Mouse (Mus musculus): ENCODE measurements around the gene Fam122a. TPM values are rescaled to one million over a fixed set of nuclear protein-coding genes. Genes with fewer than 3 reads are reported as not detected.

The Fam122a gene
- 20.3 and 23.6 TPM in 2 replicates for polyA plus RNA-seq (2012; rRNA removed)

- Histone ChIP-seq H3K4me3 (ENCODE audit: extremely low read depth, insufficient read depth, insufficient read length) (peak within 1 kb of the TSS; percentile 85), H3K36me3 (ENCODE audit: control insufficient read depth, insufficient read depth, low read length) (no peaks in the 10 kb centered on the region), H3K4me1 (ENCODE audit: control insufficient read depth, insufficient read depth, insufficient read length) (peaks cover 2% of the 10 kb centered on the region; the same call in 1 of the 2 replicates), H3K27me3 (ENCODE audit: control insufficient read depth, insufficient read depth, low read length) (no peaks in the 10 kb centered on the region), H3K27ac (ENCODE audit: insufficient read depth, low read length) (peak within 1 kb of the TSS; percentile 88)
- under 1% methylated on average over 92 of the region's 92 CpGs for WGBS
- 0 out of 2 replicates have a peak, but pooled peaks have one; percentile 5 for TF ChIP-seq CTCF (IDR thresholded peaks at IDR 0.05; ENCODE audit: extremely low read depth, insufficient read depth, insufficient read length, insufficient replicate concordance)
- TF ChIP-seq POLR2A (IDR thresholded peaks at IDR 0.05; ENCODE audit: low read depth, low read length): peak; percentile 77; the same call in 1 of the 2 replicates
- peak; percentile 83 to 84 for DNase-seq (ENCODE audit: low read depth in 1 of 2, low spot score in 2 of 2)
Measured at GRCm38 (mm10) chr19:24476929-24477882, at the start of gene Fam122a. Fam122a (minus strand) TSS chr19:24477356.

- 92% methylated on average over 15 of the region's 15 CpGs for WGBS
- H3K4me3 ChIP-seq (ENCODE audit: extremely low read depth, insufficient read depth, insufficient read length): no peak overlapping the region
- H3K27ac ChIP-seq (ENCODE audit: insufficient read depth, low read length): no peak overlapping the region
- no peak for DNase-seq (ENCODE audit: low read depth in 1 of 2, low spot score in 2 of 2)
- H3K27me3 ChIP-seq (ENCODE audit: control insufficient read depth, insufficient read depth, low read length): no peaks in the 10 kb centered on the region
- H3K36me3 ChIP-seq (ENCODE audit: control insufficient read depth, insufficient read depth, low read length): no peaks in the 10 kb centered on the region
- no peak for TF ChIP-seq CTCF (IDR thresholded peaks at IDR 0.05; ENCODE audit: extremely low read depth, insufficient read depth, insufficient read length, insufficient replicate concordance)
- TF ChIP-seq POLR2A (IDR thresholded peaks at IDR 0.05; ENCODE audit: low read depth, low read length): no peak
- H3K4me1 ChIP-seq (ENCODE audit: control insufficient read depth, insufficient read depth, insufficient read length): peaks cover 7% of the 10 kb centered on the region; the same call in 1 of the 2 replicates
Measured at GRCm38 (mm10) chr19:24523476-24524313, 46.5 kb upstream of the Fam122a start.

GRCm38 (mm10) chr19:24521997-24522396 lies 44.8 kb upstream of the Fam122a start:
- 82% methylated on average over 7 of the region's 7 CpGs for WGBS
- no peak overlapping the region for H3K4me3 ChIP-seq (ENCODE audit: extremely low read depth, insufficient read depth, insufficient read length)
- no peaks in the 10 kb centered on the region; the same call in 1 of the 2 replicates for H3K4me1 ChIP-seq (ENCODE audit: control insufficient read depth, insufficient read depth, insufficient read length)
- TF ChIP-seq POLR2A (IDR thresholded peaks at IDR 0.05; ENCODE audit: low read depth, low read length): no peak
- no peak for TF ChIP-seq CTCF (IDR thresholded peaks at IDR 0.05; ENCODE audit: extremely low read depth, insufficient read depth, insufficient read length, insufficient replicate concordance)
- H3K27ac ChIP-seq (ENCODE audit: insufficient read depth, low read length): no peak overlapping the region
- H3K36me3 ChIP-seq (ENCODE audit: control insufficient read depth, insufficient read depth, low read length): no peaks in the 10 kb centered on the region
- no peak for DNase-seq (ENCODE audit: low read depth in 1 of 2, low spot score in 2 of 2)
- no peaks in the 10 kb centered on the region for H3K27me3 ChIP-seq (ENCODE audit: control insufficient read depth, insufficient read depth, low read length)

- TF ChIP-seq CTCF (IDR thresholded peaks at IDR 0.05; ENCODE audit: extremely low read depth, insufficient read depth, insufficient read length, insufficient replicate concordance) (no peak), POLR2A (IDR thresholded peaks at IDR 0.05; ENCODE audit: low read depth, low read length) (no peak)
- 88% methylated on average over 9 of the region's 9 CpGs for WGBS
- no peaks in the 10 kb centered on the region for H3K36me3 ChIP-seq (ENCODE audit: control insufficient read depth, insufficient read depth, low read length)
- H3K4me3 ChIP-seq (ENCODE audit: extremely low read depth, insufficient read depth, insufficient read length): no peak overlapping the region
- no peaks in the 10 kb centered on the region for H3K4me1 ChIP-seq (ENCODE audit: control insufficient read depth, insufficient read depth, insufficient read length)
- H3K27me3 ChIP-seq (ENCODE audit: control insufficient read depth, insufficient read depth, low read length): no peaks in the 10 kb centered on the region
- no peak overlapping the region for H3K27ac ChIP-seq (ENCODE audit: insufficient read depth, low read length)
- no peak for DNase-seq (ENCODE audit: low read depth in 1 of 2, low spot score in 2 of 2)
Measured at GRCm38 (mm10) chr19:24521146-24521545, 44.0 kb upstream of the Fam122a start.

GRCm38 (mm10) chr19:24519732-24520409 lies 42.7 kb upstream of the Fam122a start:
- Histone ChIP-seq H3K4me1 (ENCODE audit: control insufficient read depth, insufficient read depth, insufficient read length) (no peaks in the 10 kb centered on the region), H3K27ac (ENCODE audit: insufficient read depth, low read length) (no peak overlapping the region)
- WGBS: 86% methylated on average over 6 of the region's 6 CpGs

GRCm38 (mm10) chr19:24518384-24518783 lies 41.2 kb upstream of the Fam122a start:
- no peak overlapping the region for H3K4me3 ChIP-seq (ENCODE audit: extremely low read depth, insufficient read depth, insufficient read length)
- no peak overlapping the region for H3K27ac ChIP-seq (ENCODE audit: insufficient read depth, low read length)
- H3K36me3 ChIP-seq (ENCODE audit: control insufficient read depth, insufficient read depth, low read length): no peaks in the 10 kb centered on the region

More at GRCm38 (mm10) chr19:24519732-24520409, 42.7 kb upstream of the Fam122a start:
- no peak overlapping the region for H3K4me3 ChIP-seq (ENCODE audit: extremely low read depth, insufficient read depth, insufficient read length)
- no peak for TF ChIP-seq CTCF (IDR thresholded peaks at IDR 0.05; ENCODE audit: extremely low read depth, insufficient read depth, insufficient read length, insufficient replicate concordance)
- TF ChIP-seq POLR2A (IDR thresholded peaks at IDR 0.05; ENCODE audit: low read depth, low read length): no peak
- DNase-seq (ENCODE audit: low read depth in 1 of 2, low spot score in 2 of 2): no peak
- no peaks in the 10 kb centered on the region for H3K36me3 ChIP-seq (ENCODE audit: control insufficient read depth, insufficient read depth, low read length)
- no peaks in the 10 kb centered on the region for H3K27me3 ChIP-seq (ENCODE audit: control insufficient read depth, insufficient read depth, low read length)

More at GRCm38 (mm10) chr19:24518384-24518783, 41.2 kb upstream of the Fam122a start:
- H3K27me3 ChIP-seq (ENCODE audit: control insufficient read depth, insufficient read depth, low read length): no peaks in the 10 kb centered on the region
- TF ChIP-seq POLR2A (IDR thresholded peaks at IDR 0.05; ENCODE audit: low read depth, low read length) (no peak), CTCF (IDR thresholded peaks at IDR 0.05; ENCODE audit: extremely low read depth, insufficient read depth, insufficient read length, insufficient replicate concordance) (no peak)
- no peaks in the 10 kb centered on the region for H3K4me1 ChIP-seq (ENCODE audit: control insufficient read depth, insufficient read depth, insufficient read length)
- no peak for DNase-seq (ENCODE audit: low read depth in 1 of 2, low spot score in 2 of 2)
